Mouse (Mus musculus) heart, embryonic 12.5 days (tissue): Measurements from ENCODE around the gene Rhog. TPM values are rescaled to one million over a fixed set of nuclear protein-coding genes. Genes with fewer than 3 reads are reported as not detected.

Source experiments
- ATAC-seq: fragments of 200-750 bp; cut with Nextera tagmentation; 2 replicates; pipeline ENCODE4 v1.8.0; 2017; ENCODE audit warnings: moderate TSS enrichment, moderate library complexity; ENCODE audit not compliant: insufficient number of reproducible peaks, low FRiP score
- H3K27ac ChIP-seq: fragments of 300-500 bp; sonication (generic); 2 replicates; pipeline ENCODE4 v1.5.1; 2016; ENCODE audit warnings: mild to moderate bottlenecking, moderate library complexity; ENCODE audit not compliant: poor library complexity, severe bottlenecking
- H3K27me3 ChIP-seq: fragments of 300-500 bp; sonication (generic); replicated peaks from 2 replicates; pipeline ENCODE4 v1.6.1; 2016; ENCODE audit warnings: mild to moderate bottlenecking, moderate library complexity
- H3K36me3 ChIP-seq: fragments of 300-500 bp; sonication (generic); 2 replicates; pipeline ENCODE4 v1.6.1; 2016; ENCODE audit warnings: mild to moderate bottlenecking, moderate library complexity
- H3K4me1 ChIP-seq: fragments of 300-500 bp; sonication (generic); replicated peaks from 2 replicates; pipeline ENCODE4 v1.6.1; 2016; ENCODE audit warnings: mild to moderate bottlenecking
- H3K4me2 ChIP-seq: fragments of 300-500 bp; sonication (generic); 2 replicates; pipeline ENCODE4 v1.6.1; 2016; ENCODE audit warnings: mild to moderate bottlenecking, moderate library complexity
- H3K4me3 ChIP-seq: fragments of 300-500 bp; sonication (generic); 2 replicates; pipeline ENCODE4 v1.5.1; 2016; ENCODE audit warnings: mild to moderate bottlenecking
- H3K9ac ChIP-seq: fragments of 300-500 bp; sonication (generic); 2 replicates; pipeline ENCODE4 v1.6.1; 2016; ENCODE audit warnings: mild to moderate bottlenecking, moderate library complexity
- H3K9me3 ChIP-seq: fragments of 300-500 bp; sonication (generic); replicated peaks from 2 replicates; pipeline ENCODE4 v1.6.1; 2016; ENCODE audit warnings: mild to moderate bottlenecking, moderate library complexity
- WGBS: fragments of 180-500 bp; shearing (Covaris S2); methylation state at CpG from one replicate; pipeline ENCODE4 v1.1.7; 2016; 5-methylcytosine and 5-hydroxymethylcytosine counted together
- polyA plus RNA-seq: library from polyadenylated mRNA; unstranded; fragments of >200 nt; fragmentation: Nextera tagmentation; extraction: Ambion mirVana; gene quantifications from 2 replicates; pipeline ENCODE4 v1.2.1, GENCODE M21; 2016

The Rhog gene
- polyA plus RNA-seq, 1 experiment from 2014 or later: 42.7 TPM

DNA sequence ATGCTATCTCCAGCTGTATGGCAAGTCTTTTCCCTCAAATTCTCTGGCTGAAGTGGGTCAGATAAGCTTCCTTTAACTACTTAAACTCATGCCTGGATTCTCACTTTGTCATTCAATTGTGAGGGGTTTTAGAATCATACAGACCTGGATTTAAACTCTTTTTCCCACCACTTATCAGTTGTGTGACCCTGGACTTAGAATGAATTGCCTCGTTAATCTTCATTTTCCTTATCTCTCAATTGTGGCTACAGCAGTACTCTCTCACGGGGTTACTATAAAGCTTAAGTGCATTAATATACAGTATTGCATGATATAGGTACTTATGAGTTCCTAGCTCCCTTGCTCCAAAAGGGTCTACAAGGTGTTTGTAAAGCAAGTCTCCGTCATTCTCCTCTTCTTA is 12.9 kb downstream of the Rhog start:
- Histone ChIP-seq H3K4me2 (no peak overlapping the region), H3K27me3 (no peaks in the 10 kb centered on the region), H3K4me1 (peaks cover 62% of the 10 kb centered on the region), H3K9ac (no peak overlapping the region), H3K36me3 (peaks cover 40% of the 10 kb centered on the region), H3K9me3 (no peaks in the 10 kb centered on the region), H3K27ac (no peak overlapping the region), H3K4me3 (no peak overlapping the region)
- no peak for ATAC-seq
- WGBS: 36% methylated on average over 3 of the region's 3 CpGs

DNA sequence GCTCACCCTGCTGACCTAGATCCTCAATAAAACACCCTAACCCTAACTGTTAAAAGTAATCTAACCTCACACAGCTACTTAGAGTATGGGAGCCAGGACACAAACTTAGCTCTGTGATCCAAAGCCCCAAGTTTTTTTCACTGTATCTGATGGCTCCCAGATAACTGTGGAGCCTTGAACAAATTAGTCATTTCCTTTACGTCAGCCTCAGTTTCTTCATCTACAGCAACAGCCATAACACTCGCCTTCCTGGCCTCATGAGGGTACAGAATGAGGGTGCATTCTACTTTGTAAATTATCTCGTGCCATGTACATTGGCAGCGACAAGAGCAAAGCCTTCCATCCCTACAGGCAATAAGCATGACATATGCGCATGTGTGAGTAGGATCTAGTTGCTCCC is 13.5 kb downstream of the Rhog start:
- peaks cover 56% of the 10 kb centered on the region for H3K4me1 ChIP-seq
- no peaks in the 10 kb centered on the region for H3K9me3 ChIP-seq
- H3K27me3 ChIP-seq: no peaks in the 10 kb centered on the region
- H3K9ac ChIP-seq: no peak overlapping the region
- no peak overlapping the region for H3K4me2 ChIP-seq
- no peak for ATAC-seq
- H3K36me3 ChIP-seq: peaks cover 46% of the 10 kb centered on the region
- H3K27ac ChIP-seq: no peak overlapping the region
- WGBS: 69% methylated on average over 5 of the region's 5 CpGs
- H3K4me3 ChIP-seq: no peak overlapping the region

DNA sequence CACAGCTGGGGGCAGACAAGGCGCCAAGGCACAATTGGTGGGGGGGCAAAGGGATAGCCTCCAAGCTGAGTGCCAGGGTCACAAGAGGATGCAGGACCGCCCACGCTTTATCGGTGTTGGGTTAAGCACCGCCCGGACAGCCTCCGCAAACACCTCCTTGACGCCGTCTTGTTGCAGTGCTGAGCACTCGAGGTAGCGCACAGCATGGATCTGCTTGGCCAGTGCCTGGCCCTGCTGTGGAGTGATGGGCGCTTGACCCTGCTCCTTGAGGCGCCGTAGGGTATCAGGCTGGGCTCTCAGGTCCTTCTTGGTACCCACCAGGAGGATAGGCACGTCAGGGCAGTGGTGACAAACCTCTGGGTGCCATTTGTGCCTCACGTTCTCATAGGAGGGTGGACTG is 16.3 kb downstream of the Rhog start:
- Histone ChIP-seq H3K9ac (no peak overlapping the region), H3K27ac (no peak overlapping the region), H3K36me3 (peaks cover 74% of the 10 kb centered on the region), H3K27me3 (no peaks in the 10 kb centered on the region), H3K4me1 (peaks cover 29% of the 10 kb centered on the region), H3K4me2 (no peak overlapping the region), H3K4me3 (no peak overlapping the region), H3K9me3 (no peaks in the 10 kb centered on the region)
- 84% methylated on average over 16 of the region's 16 CpGs for WGBS
- ATAC-seq: no peak

DNA sequence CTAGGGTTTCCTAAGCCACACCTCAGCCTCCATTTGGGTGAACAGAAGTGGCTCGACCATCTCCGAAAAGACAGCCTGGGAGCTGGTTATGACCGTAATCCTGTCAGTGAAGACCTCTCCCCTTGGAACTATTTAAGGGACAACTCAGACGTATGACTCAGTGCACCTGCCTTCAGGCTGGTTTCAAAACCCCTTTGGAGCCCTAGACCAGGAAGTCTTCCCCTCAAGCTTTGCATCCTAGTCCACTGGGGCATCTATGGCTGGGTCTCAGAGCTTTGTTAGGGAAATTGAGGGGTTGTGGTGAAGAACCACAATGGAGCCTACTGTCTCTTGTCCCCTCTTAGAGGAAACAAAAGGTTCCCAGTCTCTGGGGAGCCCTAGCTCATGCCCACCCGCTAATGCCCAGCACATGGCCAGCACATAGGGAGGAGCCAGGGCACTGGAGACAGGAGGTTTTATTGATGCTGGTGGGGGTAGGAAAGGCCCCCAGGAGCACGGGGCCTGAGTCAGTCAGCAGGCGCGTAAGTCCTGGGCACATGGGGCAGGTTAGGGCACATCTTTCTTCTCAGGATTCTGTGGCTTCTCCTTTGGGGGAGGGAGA is 17.1 kb downstream of the Rhog start:
- Histone ChIP-seq H3K4me1 (peaks cover 20% of the 10 kb centered on the region), H3K36me3 (peaks cover 75% of the 10 kb centered on the region), H3K27ac (no peak overlapping the region), H3K27me3 (no peaks in the 10 kb centered on the region), H3K4me3 (no peak overlapping the region), H3K9ac (no peak overlapping the region), H3K9me3 (no peaks in the 10 kb centered on the region), H3K4me2 (no peak overlapping the region)
- 87% methylated on average over 8 of the region's 8 CpGs for WGBS
- no peak for ATAC-seq

DNA sequence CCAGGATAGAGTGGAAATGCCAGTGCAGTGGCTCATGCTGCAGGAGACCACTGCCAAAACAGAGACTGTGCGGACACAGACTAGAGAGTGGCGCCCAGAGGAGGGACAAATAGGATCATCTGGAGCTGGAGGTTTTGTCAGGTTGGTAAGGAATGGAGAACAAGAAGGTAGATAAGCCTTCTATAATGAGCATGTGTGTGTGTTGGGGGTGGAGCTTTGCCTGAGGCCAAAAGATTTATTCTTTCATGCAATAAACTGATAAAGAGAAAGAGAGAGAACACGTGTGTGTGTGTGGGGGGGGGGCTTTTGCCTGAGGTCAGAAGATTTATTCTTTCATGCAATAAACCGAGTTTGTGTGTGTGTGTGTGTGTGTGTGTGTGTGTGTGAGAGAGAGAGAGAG is 22.8 kb downstream of the Rhog start:
- Histone ChIP-seq H3K4me1 (no peaks in the 10 kb centered on the region), H3K4me2 (no peak overlapping the region), H3K9ac (no peak overlapping the region), H3K4me3 (no peak overlapping the region), H3K27me3 (no peaks in the 10 kb centered on the region), H3K9me3 (no peaks in the 10 kb centered on the region), H3K36me3 (peaks cover 70% of the 10 kb centered on the region), H3K27ac (no peak overlapping the region)
- no peak for ATAC-seq
- WGBS: 76% methylated on average over 4 of the region's 4 CpGs

DNA sequence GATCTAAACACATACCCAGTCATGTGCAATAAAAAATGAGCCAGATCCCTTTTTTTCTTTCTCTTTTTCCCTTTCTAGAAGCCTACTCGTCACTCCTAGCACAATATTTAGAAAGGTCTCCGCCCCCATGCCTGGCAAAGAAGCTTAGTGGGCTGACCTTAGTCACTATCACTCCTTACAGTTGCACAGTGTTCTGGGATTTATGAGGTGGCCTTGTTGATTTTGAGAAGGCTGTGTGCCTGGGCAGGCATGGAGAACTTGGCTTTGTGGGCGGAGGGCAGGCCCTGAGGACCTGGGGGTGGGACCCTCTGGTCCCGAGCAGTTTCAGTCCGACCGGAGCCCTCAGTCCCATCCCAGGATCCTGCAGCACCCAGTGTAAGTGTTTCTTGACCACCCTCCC is 26.0 kb downstream of the Rhog start:
- no peak overlapping the region for H3K27ac ChIP-seq

DNA sequence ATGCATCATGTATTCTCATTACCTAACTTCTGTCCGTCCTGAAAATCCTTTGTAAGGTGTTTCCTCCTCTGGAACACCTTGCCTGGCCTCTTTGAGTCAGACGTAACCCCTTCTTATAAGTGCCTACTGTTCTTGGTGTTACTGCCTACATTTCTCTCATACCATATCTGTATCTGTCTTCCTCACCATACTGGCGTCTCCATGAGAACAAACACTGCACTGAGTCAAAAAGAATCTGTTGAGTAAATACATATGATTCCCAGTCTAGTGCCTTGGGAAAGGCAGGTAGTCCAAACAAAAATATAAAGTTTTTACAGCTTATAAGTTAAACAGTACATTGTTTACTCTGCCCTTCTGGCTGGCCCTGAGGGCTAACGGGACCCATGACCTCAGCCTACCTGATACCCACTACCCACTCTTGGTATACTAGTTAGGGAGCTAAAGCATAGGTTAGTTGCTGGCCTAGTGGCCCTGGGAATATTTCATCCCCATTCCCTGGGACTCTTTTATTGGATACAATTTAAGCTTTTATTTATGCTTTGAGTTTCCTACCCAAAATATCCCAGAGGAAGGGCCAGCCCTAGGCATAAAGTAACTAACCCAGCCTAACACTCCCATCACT is 27.7 kb downstream of the Rhog start:
- Histone ChIP-seq H3K27me3 (no peaks in the 10 kb centered on the region), H3K9me3 (no peaks in the 10 kb centered on the region), H3K4me1 (peaks cover 11% of the 10 kb centered on the region), H3K4me2 (no peak overlapping the region), H3K27ac (no peak overlapping the region), H3K9ac (no peak overlapping the region), H3K36me3 (peaks cover 42% of the 10 kb centered on the region), H3K4me3 (no peak overlapping the region)
- no peak for ATAC-seq
- 85% methylated on average over 4 of the region's 4 CpGs for WGBS

More for the DNA sequence above, 26.0 kb downstream of the Rhog start:
- Histone ChIP-seq H3K9me3 (no peaks in the 10 kb centered on the region), H3K27me3 (no peaks in the 10 kb centered on the region), H3K4me1 (0 out of 2 replicates have a peak, but pooled peaks cover 5% of the 10 kb centered on the region), H3K4me2 (no peak overlapping the region), H3K36me3 (peaks cover 46% of the 10 kb centered on the region), H3K9ac (no peak overlapping the region), H3K4me3 (no peak overlapping the region)
- 84% methylated on average over 6 of the region's 6 CpGs for WGBS
- ATAC-seq: 0 out of 2 replicates have a peak, but pooled peaks have one; percentile 26

DNA sequence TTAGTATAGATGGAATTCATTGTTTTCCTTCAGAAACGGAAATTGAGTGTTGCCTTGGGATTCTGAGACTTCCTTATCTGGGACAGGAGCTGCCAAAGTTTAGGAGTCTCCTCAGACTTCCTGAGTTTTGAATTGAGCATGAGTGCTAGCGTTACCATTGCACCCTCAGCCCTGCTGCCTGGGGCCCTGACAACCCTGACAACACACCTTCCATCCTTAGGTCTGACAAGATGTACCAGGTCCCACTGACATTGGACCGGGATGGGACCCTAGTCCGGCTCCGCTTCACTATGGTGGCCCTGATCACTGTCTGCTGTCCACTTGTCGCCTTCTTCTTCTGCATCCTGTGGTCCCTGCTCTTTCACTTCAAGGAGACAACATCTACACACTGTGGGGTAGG is 29.8 kb downstream of the Rhog start:
- Histone ChIP-seq H3K9ac (no peak overlapping the region), H3K9me3 (no peaks in the 10 kb centered on the region), H3K4me2 (no peak overlapping the region), H3K27ac (no peak overlapping the region), H3K4me3 (no peak overlapping the region), H3K36me3 (peaks cover 31% of the 10 kb centered on the region), H3K27me3 (no peaks in the 10 kb centered on the region), H3K4me1 (peaks cover 11% of the 10 kb centered on the region)
- WGBS: 75% methylated on average over 6 of the region's 6 CpGs
- no peak for ATAC-seq

DNA sequence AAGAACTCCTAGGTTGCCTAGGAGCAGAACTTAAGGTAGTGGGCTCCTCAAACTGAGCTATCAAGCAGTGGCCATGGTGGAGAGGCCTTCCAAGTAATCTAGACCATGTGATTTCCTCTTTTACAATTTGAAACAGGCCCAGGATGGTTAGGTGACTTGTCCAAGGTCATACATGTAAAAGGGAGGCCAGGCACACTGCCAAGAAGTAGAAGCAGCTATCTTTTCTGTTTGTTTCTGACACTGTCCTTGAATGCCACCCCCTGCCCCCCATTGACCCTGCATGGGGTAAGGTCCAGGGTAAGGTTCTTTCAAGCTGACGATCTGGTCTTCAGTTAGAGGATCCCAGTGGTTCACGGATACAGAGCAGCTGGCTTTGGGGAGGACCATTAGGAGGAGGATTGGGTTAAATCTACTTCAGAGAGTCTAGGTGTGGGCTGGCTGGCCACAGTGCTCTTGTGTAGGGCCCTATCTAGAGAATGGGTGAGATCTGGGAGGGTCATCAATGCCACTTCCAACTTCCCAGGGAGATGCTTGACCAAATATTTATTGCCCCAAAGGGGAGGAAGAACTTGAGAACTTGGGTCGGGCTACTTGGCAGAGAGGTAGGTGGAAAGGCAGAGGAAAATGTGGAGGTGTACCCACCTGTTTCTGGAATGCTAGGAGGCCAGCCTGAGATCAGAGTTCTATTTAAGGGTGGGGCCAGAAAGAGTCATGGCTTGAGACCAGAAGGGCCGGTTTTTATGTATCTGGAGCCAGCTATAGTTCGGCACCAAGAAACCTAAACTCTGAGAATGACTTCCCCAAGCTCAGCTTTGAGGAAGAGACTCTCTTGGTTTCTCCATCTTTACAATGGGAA is 31.7 kb downstream of the Rhog start:
- no peak for ATAC-seq
- H3K9ac ChIP-seq: no peak overlapping the region
- H3K9me3 ChIP-seq: no peaks in the 10 kb centered on the region
- no peak overlapping the region for H3K4me2 ChIP-seq
- WGBS: 84% methylated on average over 5 of the region's 5 CpGs
- no peaks in the 10 kb centered on the region for H3K27me3 ChIP-seq
- H3K27ac ChIP-seq: no peak overlapping the region
- no peak overlapping the region for H3K4me3 ChIP-seq
- peaks cover 15% of the 10 kb centered on the region; the same call in 1 of the 2 replicates for H3K36me3 ChIP-seq
- peaks cover 11% of the 10 kb centered on the region for H3K4me1 ChIP-seq

DNA sequence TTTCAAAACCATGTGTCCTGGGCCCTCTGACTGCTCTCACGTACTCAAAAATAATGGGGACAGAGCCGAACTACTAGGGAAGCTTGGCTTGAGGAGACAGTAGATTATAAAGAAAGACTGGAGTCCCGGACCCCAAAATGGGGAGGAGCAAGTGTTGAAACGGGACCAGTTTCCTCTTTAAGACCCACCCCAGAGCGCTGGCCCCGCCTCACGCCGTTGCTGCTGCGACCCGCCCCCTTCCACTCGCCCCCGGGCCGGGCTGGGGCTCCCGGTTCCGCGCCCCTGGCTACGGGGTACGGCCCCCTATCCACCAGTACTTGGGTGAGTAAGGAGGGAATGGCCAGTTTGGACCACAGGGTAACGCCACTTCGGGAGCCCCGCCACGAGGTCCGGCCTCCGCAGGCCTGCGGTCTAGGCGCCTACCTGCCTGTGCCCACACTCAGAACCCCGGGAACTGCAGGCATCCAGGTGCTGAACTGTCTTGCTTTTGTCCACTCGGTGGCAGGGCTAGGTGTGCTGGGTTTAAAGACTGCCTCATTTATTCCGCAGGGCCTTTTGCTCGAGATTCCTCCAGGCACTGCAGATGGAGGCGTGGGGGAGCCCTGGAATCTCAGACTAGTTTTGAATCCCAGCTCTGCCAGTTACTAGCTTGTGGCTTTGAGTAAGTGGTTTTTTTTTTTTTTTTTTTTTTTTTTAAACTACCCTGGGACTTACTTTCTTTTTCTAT is 32.9 kb downstream of the Rhog start:
- Histone ChIP-seq H3K4me1 (peaks cover 11% of the 10 kb centered on the region), H3K27ac (peak overlapping the region; percentile 17; the same call in 1 of the 2 replicates), H3K36me3 (peaks cover 8% of the 10 kb centered on the region; the same call in 1 of the 2 replicates), H3K9me3 (no peaks in the 10 kb centered on the region), H3K4me2 (peak overlapping the region; percentile 84), H3K27me3 (no peaks in the 10 kb centered on the region), H3K9ac (peak overlapping the region; percentile 69), H3K4me3 (peak overlapping the region; percentile 56)
- peak; percentile 85 for ATAC-seq
- 2% methylated on average over 31 of the region's 31 CpGs for WGBS

DNA sequence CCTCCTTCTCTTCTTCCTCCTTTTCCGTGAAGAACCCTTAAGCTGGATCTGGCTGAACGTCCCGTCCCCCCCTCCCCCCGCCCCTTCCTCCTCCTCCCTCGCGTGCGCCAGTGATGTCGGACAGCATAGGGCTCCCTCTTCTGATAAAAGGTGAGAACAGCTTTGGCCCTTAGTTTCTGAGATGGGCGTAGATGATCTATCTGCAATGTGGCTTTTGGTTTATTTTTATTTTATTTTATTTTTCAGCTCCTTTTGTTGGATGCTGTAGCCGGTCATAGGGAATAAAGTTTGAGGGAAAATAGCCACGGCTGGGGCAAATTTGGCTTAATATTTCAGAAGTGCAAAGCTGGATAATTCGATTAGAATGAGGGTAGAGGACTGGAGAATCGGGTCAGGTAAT is 33.5 kb downstream of the Rhog start:
- H3K27ac ChIP-seq: 0 out of 2 replicates have a peak overlapping the region, but pooled peaks have one; percentile 17
- peak; percentile 78 for ATAC-seq

More for the DNA sequence above, 33.5 kb downstream of the Rhog start:
- H3K4me1 ChIP-seq: peaks cover 11% of the 10 kb centered on the region
- H3K27me3 ChIP-seq: no peaks in the 10 kb centered on the region
- peaks cover 3% of the 10 kb centered on the region; the same call in 1 of the 2 replicates for H3K36me3 ChIP-seq
- H3K4me2 ChIP-seq: peak overlapping the region; percentile 84
- H3K9ac ChIP-seq: peak overlapping the region; percentile 69
- H3K9me3 ChIP-seq: no peaks in the 10 kb centered on the region
- WGBS: under 1% methylated on average over 9 of the region's 13 CpGs
- peak overlapping the region; percentile 56 for H3K4me3 ChIP-seq
